Mouse (Mus musculus) kidney, adult 2 months (tissue): Measurements from ENCODE around the gene Sox13. TPM values are rescaled to one million over a fixed set of nuclear protein-coding genes. Genes with fewer than 3 reads are reported as not detected.

ENCODE experiments used
- DNase-seq: peaks from one replicate; pipeline ENCODE4 v3.0.0; 2021
- H3K27ac ChIP-seq: fragments of 200-500 bp; 2 replicates; pipeline ENCODE4 v1.5.1; 2012; ENCODE audit warnings: low read depth, low read length, control low read depth, inconsistent platforms; ENCODE audit not compliant: insufficient read depth
- H3K27me3 ChIP-seq: fragments of 200-500 bp; replicated peaks from 2 replicates; pipeline ENCODE4 v1.6.1; 2012; ENCODE audit warnings: mild to moderate bottlenecking, moderate library complexity, low read length, inconsistent platforms; ENCODE audit not compliant: control insufficient read depth, insufficient read depth
- H3K36me3 ChIP-seq: fragments of 200-500 bp; 2 replicates; pipeline ENCODE4 v1.6.1; 2012; ENCODE audit warnings: mild to moderate bottlenecking, moderate library complexity, low read length, inconsistent platforms; ENCODE audit not compliant: control insufficient read depth, insufficient read depth
- H3K4me1 ChIP-seq: fragments of 200-500 bp; 2 replicates; pipeline ENCODE4 v1.6.1; 2011; ENCODE audit warnings: low read length; ENCODE audit not compliant: control insufficient read depth, insufficient read depth
- H3K4me3 ChIP-seq: fragments of 200-500 bp; 2 replicates; pipeline ENCODE4 v1.5.1; 2011; ENCODE audit warnings: mild to moderate bottlenecking, low read depth, low read length, control low read depth; ENCODE audit not compliant: insufficient read depth
- CTCF ChIP-seq: fragments of 200-500 bp; conservative IDR thresholded peaks from 2 replicates; pipeline ENCODE4 v1.5.1; 2011; ENCODE audit warnings: low read depth, mild to moderate bottlenecking, control low read depth, low read length, moderate library complexity, mixed read lengths; ENCODE audit not compliant: insufficient read depth, insufficient read length
- POLR2A ChIP-seq: fragments of 200-500 bp; IDR thresholded peaks from one replicate; pipeline ENCODE4 v1.6.1; 2011; ENCODE audit warnings: low read depth, low read length, control low read depth
- WGBS: fragments of 180-500 bp; shearing (Covaris S2); methylation state at CpG from one replicate; pipeline ENCODE4 v1.1.7; 2018; 5-methylcytosine and 5-hydroxymethylcytosine counted together
- polyA plus RNA-seq: library from polyadenylated mRNA; depleted of rRNA; stranded (reverse); fragments of >200 nt; gene quantifications from 2 replicates; pipeline ENCODE4 v1.2.3, GENCODE M21; 2012

The Sox13 gene
- polyA plus RNA-seq, 1 experiment: 46.7 TPM

- no peaks in the 10 kb centered on the region for H3K36me3 ChIP-seq
- H3K4me3 ChIP-seq: no peak overlapping the region
- H3K27me3 ChIP-seq: no peaks in the 10 kb centered on the region
- TF ChIP-seq POLR2A: no peak
- no peak for TF ChIP-seq CTCF
- no peak for DNase-seq
- H3K27ac ChIP-seq: peak overlapping the region; percentile 52
- 57% methylated on average over 8 of the region's 8 CpGs for WGBS
- H3K4me1 ChIP-seq: peaks cover 66% of the 10 kb centered on the region
These were observed 12.6 kb downstream of the Sox13 start for GRCm38 (mm10) chr1:133411506-133412147.

GRCm38 (mm10) chr1:133409786-133410185, 14.4 kb downstream of the Sox13 start:
- H3K4me1 ChIP-seq: peaks cover 48% of the 10 kb centered on the region
- no peak overlapping the region for H3K4me3 ChIP-seq
- no peak overlapping the region for H3K27ac ChIP-seq
- H3K36me3 ChIP-seq: no peaks in the 10 kb centered on the region
- TF ChIP-seq CTCF (no peak), POLR2A (no peak)
- no peaks in the 10 kb centered on the region for H3K27me3 ChIP-seq
- WGBS: 61% methylated on average over 9 of the region's 9 CpGs
- peak; percentile 73 for DNase-seq

- H3K27me3 ChIP-seq: no peaks in the 10 kb centered on the region
- H3K4me3 ChIP-seq: no peak overlapping the region
- H3K27ac ChIP-seq: no peak overlapping the region
- WGBS: 46% methylated on average over 6 of the region's 6 CpGs
- H3K36me3 ChIP-seq: no peaks in the 10 kb centered on the region
- DNase-seq: no peak
- TF ChIP-seq POLR2A: no peak
- no peak for TF ChIP-seq CTCF
- peaks cover 41% of the 10 kb centered on the region for H3K4me1 ChIP-seq
These were observed 15.2 kb downstream of the Sox13 start for GRCm38 (mm10) chr1:133408880-133409516.

- no peak for DNase-seq
- WGBS: 37% methylated on average over 9 of the region's 9 CpGs
- no peak overlapping the region for H3K4me3 ChIP-seq
- H3K27ac ChIP-seq: peak overlapping the region; percentile 45
- no peaks in the 10 kb centered on the region for H3K27me3 ChIP-seq
- no peak for TF ChIP-seq POLR2A
- no peak for TF ChIP-seq CTCF
- H3K4me1 ChIP-seq: peaks cover 36% of the 10 kb centered on the region
- no peaks in the 10 kb centered on the region for H3K36me3 ChIP-seq
These were observed 15.9 kb downstream of the Sox13 start for GRCm38 (mm10) chr1:133408321-133408720.

- Histone ChIP-seq H3K27ac (peak overlapping the region; percentile 59), H3K27me3 (no peaks in the 10 kb centered on the region), H3K4me1 (peaks cover 32% of the 10 kb centered on the region), H3K4me3 (no peak overlapping the region), H3K36me3 (no peaks in the 10 kb centered on the region)
- peak; percentile 72 for DNase-seq
- no peak for TF ChIP-seq POLR2A
- no peak for TF ChIP-seq CTCF
- WGBS: 58% methylated on average over 6 of the region's 6 CpGs
These were observed 16.7 kb downstream of the Sox13 start for GRCm38 (mm10) chr1:133407436-133407835.

GRCm38 (mm10) chr1:133406614-133407013, 17.6 kb downstream of the Sox13 start:
- peak overlapping the region; percentile 59 for H3K27ac ChIP-seq
- WGBS: 82% methylated on average over 7 of the region's 7 CpGs
- no peak overlapping the region for H3K4me3 ChIP-seq
- no peak for TF ChIP-seq CTCF
- no peak for TF ChIP-seq POLR2A
- DNase-seq: no peak
- no peaks in the 10 kb centered on the region for H3K27me3 ChIP-seq
- peaks cover 24% of the 10 kb centered on the region for H3K4me1 ChIP-seq
- no peaks in the 10 kb centered on the region for H3K36me3 ChIP-seq

GRCm38 (mm10) chr1:133404005-133404404, 20.2 kb downstream of the Sox13 start:
- 82% methylated on average over 4 of the region's 4 CpGs for WGBS
- DNase-seq: no peak
- H3K36me3 ChIP-seq: no peaks in the 10 kb centered on the region
- H3K27me3 ChIP-seq: no peaks in the 10 kb centered on the region
- H3K27ac ChIP-seq: no peak overlapping the region
- no peak overlapping the region for H3K4me3 ChIP-seq
- TF ChIP-seq CTCF (no peak), POLR2A (no peak)
- peaks cover 13% of the 10 kb centered on the region for H3K4me1 ChIP-seq
